ENCODE assay signal across 8 mouse cellular contexts in genomic region chr13:42174827-42175420, GRCm38 (mm10).
A peak's percentile ranks its signal among the peaks of the same experiment; 100 is the strongest.
DNase-seq lines count a peak whose midpoint lies in the region; ATAC-seq and TF ChIP-seq lines count a peak whose summit lies in the region.

No protein-coding gene starts in this region.

- H3K4me2 ChIP-seq in kidney, embryonic 16.5 days (replicated peaks; ENCODE audit: low read depth, low read length) = no peak overlapping the region
- no peak overlapping the region for H3K4me2 ChIP-seq in intestine, embryonic 15.5 days (replicated peaks)

- no peak for ATAC-seq in kidney, embryonic 16.5 days (ENCODE audit: low FRiP score, low TSS enrichment)
- no peak for ATAC-seq in erythroblast, adult 5-6 weeks (replicated peaks; ENCODE audit: low FRiP score, poor library complexity, severe bottlenecking)
- no peak for ATAC-seq in intestine, embryonic 15.5 days

- no peak overlapping the region for H3K4me3 ChIP-seq in kidney, embryonic 16.5 days (ENCODE audit: low read length)
- H3K4me3 ChIP-seq in cortical plate, adult 2 months (ENCODE audit: insufficient read depth, low read length) = no peak overlapping the region
- no peak overlapping the region for H3K4me3 ChIP-seq in intestine, embryonic 15.5 days (replicated peaks)

- H3K4me1 ChIP-seq in kidney, embryonic 16.5 days (ENCODE audit: insufficient read depth, low read length) = no peaks in the 10 kb centered on the region
- H3K4me1 ChIP-seq in cortical plate, adult 2 months (ENCODE audit: control insufficient read depth, insufficient read depth, low read length) = no peaks in the 10 kb centered on the region
- no peaks in the 10 kb centered on the region for H3K4me1 ChIP-seq in intestine, embryonic 15.5 days (replicated peaks)

- TF ChIP-seq CTCF in cortical plate, adult 2 months (IDR thresholded peaks at IDR 0.05; ENCODE audit: extremely low read depth, insufficient read depth, low read length) = peak; percentile 66

- no peak for TF ChIP-seq POLR2A in cortical plate, adult 2 months (IDR thresholded peaks at IDR 0.05; ENCODE audit: extremely low read depth, insufficient read depth, low read length)

- H3K9ac ChIP-seq in kidney, embryonic 16.5 days (replicated peaks; ENCODE audit: low read length) = no peak overlapping the region
- no peak overlapping the region for H3K9ac ChIP-seq in intestine, embryonic 15.5 days

- peaks cover 20% of the 10 kb centered on the region; the same call in 1 of the 2 replicates for H3K36me3 ChIP-seq in kidney, embryonic 16.5 days (ENCODE audit: insufficient read depth, low read length)
- H3K36me3 ChIP-seq in intestine, embryonic 15.5 days = no peaks in the 10 kb centered on the region

- no peaks in the 10 kb centered on the region for H3K27me3 ChIP-seq in kidney, embryonic 16.5 days (ENCODE audit: insufficient read depth, low read length)
- no peaks in the 10 kb centered on the region for H3K27me3 ChIP-seq in intestine, embryonic 15.5 days (replicated peaks)

- WGBS in kidney, embryonic 16.5 days = 49% methylated on average over 3 of the region's 3 CpGs
- 32% methylated on average over 3 of the region's 3 CpGs for WGBS in intestine, embryonic 15.5 days

- no peaks in the 10 kb centered on the region for H3K9me3 ChIP-seq in kidney, embryonic 16.5 days (ENCODE audit: low read length)
- no peaks in the 10 kb centered on the region for H3K9me3 ChIP-seq in intestine, embryonic 15.5 days

- peak; percentile 74 for DNase-seq in kidney, postnatal 10 days
- peak; percentile 43 for DNase-seq in Muller cell, postnatal 12 days (ENCODE audit: inconsistent ontology term)
- peak; percentile 37 to 66 for DNase-seq in kidney, postnatal 36 days
- peak; percentile 70 for DNase-seq in retina, embryonic 14.5 days (ENCODE audit: low spot score)

- no peak overlapping the region for H3K27ac ChIP-seq in kidney, embryonic 16.5 days (ENCODE audit: low read length)
- no peak overlapping the region for H3K27ac ChIP-seq in cortical plate, adult 2 months (ENCODE audit: insufficient read depth, low read length)
- no peak overlapping the region for H3K27ac ChIP-seq in intestine, embryonic 15.5 days
